Mouse (Mus musculus): ENCODE measurements around the gene Cxcl1. TPM values are rescaled to one million over a fixed set of nuclear protein-coding genes. Genes with fewer than 3 reads are reported as not detected.

The Cxcl1 gene
- total RNA-seq, 2 experiments from 2014 or later = 0.37 TPM; not detected in 1

DNA sequence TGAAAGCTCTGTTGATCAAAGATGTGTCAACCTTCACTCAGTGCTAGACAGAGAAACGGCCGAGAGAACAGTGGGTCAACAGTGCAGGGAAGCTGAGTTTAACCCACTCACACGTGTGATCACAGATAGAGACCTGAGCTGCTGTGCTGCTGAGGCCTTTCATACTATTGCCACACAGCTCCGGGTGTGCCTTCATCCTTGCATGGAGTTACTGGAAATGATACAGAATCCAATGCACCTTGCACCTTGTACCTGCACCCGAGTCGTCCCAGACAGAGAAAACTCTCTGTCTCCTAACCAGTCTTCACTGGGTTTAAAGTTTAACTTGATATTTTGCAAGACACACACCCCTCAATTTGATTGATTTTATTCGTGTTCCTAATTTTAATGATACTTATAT, 18.7 kb upstream of the Cxcl1 start:
- Histone ChIP-seq H3K4me3 (no peak overlapping the region), H3K27ac (no peak overlapping the region)
- TF ChIP-seq CTCF (IDR thresholded peaks at IDR 0.05) = no peak
- intact Hi-C loops (cut with DNase I) = no loop called here
- DNase-seq (ENCODE audit: extremely low spot score in 1 of 2, low spot score in 2 of 2) = no peak

DNA sequence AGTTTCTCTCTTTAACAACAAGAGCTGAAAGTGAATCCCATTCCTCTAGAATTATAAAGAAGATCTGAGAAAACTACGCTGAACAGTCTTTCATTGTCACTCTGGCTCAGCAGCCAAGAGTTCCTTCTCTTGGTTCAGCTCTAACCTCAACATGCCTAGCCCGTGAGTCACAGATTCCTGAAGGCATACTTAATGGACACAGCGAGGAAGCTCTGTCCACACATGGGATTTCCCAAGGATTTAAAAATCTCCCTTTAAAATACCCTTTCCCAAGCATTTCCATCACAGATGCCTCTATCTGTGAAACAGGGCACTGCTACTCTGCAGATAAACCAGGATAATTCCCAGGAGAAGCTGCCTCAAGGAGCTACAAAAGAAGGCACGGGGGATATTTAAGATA, 15.0 kb upstream of the Cxcl1 start:
- intact Hi-C loops (cut with DNase I) = no loop called here

DNA sequence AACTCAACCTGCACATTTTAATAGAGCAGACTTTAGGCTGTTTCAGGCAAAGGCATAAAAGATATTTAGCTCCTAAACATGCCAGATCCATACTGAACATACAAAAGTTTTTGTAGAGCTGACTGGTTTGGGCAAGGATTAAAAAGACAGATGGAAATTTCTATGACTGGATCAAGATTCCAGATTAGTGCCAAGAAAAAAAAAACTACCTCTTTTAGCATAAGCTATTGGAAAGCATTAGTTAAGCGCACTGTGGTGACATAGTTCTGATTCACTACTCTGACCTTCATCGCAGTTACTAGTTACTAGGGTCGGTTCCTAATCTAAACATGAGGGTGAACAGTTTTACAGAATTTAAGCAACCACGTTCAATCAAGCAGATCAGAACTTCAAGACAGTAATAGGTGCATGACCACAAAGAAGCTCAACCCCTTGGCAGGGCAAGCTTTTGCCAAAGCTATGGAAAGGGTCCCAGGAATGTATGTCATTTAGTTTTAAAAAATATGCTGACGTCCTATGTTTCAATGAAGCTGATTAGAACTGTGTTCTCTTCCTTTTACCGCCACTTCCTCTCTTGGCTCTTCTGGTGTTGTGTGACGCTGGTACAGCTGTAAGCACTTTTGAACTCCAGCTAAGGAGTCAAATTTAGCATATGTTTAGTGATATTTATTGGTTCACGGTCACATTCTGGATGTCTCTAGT, 14.4 kb upstream of the Cxcl1 start:
- intact Hi-C loops (cut with DNase I) = no loop called here
- H3K4me3 ChIP-seq = no peak overlapping the region
- H3K27ac ChIP-seq = no peak overlapping the region
- DNase-seq (ENCODE audit: extremely low spot score in 1 of 2, low spot score in 2 of 2) = no peak
- no peak for TF ChIP-seq CTCF (IDR thresholded peaks at IDR 0.05)

More for the DNA sequence above, 15.0 kb upstream of the Cxcl1 start:
- no peak overlapping the region for H3K27ac ChIP-seq
- no peak for DNase-seq (ENCODE audit: extremely low spot score in 1 of 2, low spot score in 2 of 2)
- H3K4me3 ChIP-seq = no peak overlapping the region
- TF ChIP-seq CTCF (IDR thresholded peaks at IDR 0.05) = peak; percentile 6

DNA sequence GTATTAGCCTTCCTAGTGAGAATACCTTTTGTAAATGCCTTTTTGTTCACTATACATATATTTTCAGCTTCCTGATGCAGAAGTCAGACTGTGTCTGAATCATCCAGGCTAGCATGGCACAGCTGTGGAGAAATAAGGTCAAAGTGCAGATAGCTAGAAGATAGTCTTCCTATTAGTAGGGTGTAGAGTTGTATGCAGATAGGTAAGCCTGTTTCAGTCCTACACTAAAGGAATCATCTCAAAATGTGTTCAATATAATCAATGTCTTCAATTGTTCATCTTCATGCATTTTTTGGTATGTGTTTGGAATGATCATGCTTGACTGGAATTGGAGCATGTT, 13.9 kb upstream of the Cxcl1 start:
- Histone ChIP-seq H3K27ac (no peak overlapping the region), H3K4me3 (no peak overlapping the region)
- intact Hi-C loops (cut with DNase I) = no loop called here
- TF ChIP-seq CTCF (IDR thresholded peaks at IDR 0.05) = no peak
- no peak for DNase-seq (ENCODE audit: extremely low spot score in 1 of 2, low spot score in 2 of 2)

DNA sequence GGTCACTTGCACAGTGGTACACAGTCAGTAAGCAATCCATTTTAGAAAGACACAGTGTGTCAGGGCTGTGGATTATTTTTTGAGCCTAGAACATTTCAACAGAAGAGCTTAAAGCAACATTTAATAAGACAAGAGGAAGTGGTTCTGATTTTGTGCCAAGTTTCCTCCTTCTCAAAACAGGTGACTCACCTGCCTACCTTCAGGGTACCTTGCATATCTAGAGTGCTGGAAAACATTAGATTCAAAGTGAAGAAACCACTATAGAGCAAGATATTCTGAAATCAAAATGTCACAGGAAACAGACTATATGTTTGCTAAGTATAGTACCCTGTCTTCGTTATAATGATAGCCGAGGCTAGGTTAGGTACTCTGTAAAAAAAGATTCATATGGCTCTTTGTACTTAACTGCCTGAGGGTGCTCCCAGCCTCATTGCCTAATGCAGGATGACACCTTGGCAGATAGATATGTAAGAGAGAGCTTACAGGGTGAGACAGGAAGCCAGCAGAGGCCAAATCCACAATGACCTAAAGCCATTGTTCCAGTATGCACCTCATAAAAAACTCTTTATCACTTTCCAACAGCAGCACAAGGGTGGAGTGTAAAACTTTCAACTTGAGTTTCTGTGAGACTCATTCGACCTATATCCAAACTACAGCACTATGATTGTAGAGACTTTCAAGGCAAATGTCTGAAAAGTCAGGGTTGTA, 11.6 kb upstream of the Cxcl1 start:
- DNase-seq (ENCODE audit: extremely low spot score in 1 of 2, low spot score in 2 of 2) = no peak
- Histone ChIP-seq H3K27ac (no peak overlapping the region), H3K4me3 (no peak overlapping the region)
- no peak for TF ChIP-seq CTCF (IDR thresholded peaks at IDR 0.05)
- intact Hi-C loops (cut with DNase I) = no loop called here

DNA sequence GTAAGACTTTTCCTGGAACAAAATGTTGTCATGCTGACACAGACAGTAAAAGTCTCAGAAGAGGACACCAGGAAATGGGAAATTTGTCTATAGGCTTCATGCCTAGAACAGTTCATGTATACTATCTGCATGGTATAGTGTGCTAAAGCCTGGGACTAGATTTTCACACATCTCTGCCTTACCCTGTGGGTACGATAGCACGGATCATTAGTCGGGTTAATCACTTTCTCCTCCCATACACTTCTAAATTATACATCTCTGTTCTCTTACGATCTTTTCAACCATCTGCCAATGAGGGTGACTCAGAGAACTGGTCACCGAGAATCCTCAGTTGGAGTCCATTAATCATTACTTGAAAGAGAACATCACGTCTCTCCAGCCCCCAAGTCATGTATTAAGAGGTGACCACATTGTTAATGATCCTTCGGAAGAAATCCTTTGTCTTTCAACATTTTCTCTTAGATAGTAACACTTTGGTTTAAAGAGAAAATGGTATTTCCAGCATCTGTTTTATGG, 10.6 kb upstream of the Cxcl1 start:
- intact Hi-C loops (cut with DNase I) = no loop called here
- no peak for TF ChIP-seq CTCF (IDR thresholded peaks at IDR 0.05)
- Histone ChIP-seq H3K27ac (no peak overlapping the region), H3K4me3 (no peak overlapping the region)
- DNase-seq (ENCODE audit: extremely low spot score in 1 of 2, low spot score in 2 of 2) = no peak

DNA sequence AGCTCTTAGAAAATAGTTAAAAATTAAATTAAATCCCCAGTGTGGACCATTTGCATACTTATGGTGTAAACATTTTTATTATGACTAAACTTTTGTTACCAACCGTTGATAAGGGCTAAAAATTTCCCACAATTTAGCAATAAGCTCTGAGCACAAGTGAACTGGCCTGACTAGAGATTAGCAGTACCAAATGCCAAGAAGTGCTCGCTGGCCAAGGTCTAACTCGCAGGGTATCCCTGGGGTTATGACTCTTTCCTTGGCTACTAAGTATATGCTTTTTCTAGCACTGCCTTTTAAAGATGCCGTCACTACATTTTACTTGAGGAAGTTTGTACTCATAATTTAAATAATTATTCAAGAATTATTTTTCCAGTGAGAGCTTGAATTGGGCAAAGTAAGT, 10.0 kb upstream of the Cxcl1 start:
- TF ChIP-seq CTCF (IDR thresholded peaks at IDR 0.05) = no peak
- H3K4me3 ChIP-seq = no peak overlapping the region
- DNase-seq (ENCODE audit: extremely low spot score in 1 of 2, low spot score in 2 of 2) = no peak
- intact Hi-C loops (cut with DNase I) = no loop called here
- H3K27ac ChIP-seq = no peak overlapping the region

DNA sequence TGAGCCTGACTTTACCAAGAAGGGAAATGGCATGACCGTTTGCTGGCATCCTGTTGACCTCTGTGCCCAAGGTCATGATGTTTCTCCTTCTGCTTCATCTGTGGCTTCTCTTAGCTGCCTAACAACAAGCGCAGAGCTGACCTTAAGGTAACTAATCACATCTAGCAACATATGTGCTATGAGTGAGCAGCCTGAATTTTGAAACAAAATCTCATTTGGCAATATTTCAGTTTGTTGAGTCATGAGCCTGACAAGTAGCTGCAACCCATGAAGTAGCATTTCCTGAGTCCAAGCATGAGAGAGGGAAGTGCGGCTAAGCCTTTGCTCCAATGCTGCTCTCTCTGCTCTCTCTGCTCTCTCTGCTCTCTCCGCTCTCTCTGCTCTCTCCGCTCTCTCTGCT, 9.4 kb upstream of the Cxcl1 start:
- Histone ChIP-seq H3K4me3 (no peak overlapping the region), H3K27ac (no peak overlapping the region)
- no peak for DNase-seq (ENCODE audit: extremely low spot score in 1 of 2, low spot score in 2 of 2)
- intact Hi-C loops (cut with DNase I) = no loop called here
- TF ChIP-seq CTCF (IDR thresholded peaks at IDR 0.05) = no peak

DNA sequence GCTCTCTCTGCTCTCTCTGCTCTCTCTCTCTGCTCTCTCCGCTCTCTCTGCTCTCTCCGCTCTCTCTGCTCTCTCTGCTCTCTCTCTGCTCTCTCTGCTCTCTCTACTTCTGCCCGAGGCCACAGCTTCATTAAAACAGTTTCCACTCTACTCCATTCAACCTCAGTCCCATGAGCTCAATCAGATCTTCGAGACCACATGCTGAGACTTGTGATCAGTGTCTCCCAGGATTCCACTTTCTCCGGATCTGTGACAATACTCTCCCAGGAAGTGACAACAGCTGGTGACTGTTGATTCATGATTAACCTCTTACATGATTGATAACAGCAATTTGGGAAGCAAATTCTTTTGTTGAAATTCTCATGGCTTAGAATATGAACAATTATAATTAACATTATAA, 8.9 kb upstream of the Cxcl1 start:
- no peak for TF ChIP-seq CTCF (IDR thresholded peaks at IDR 0.05)
- Histone ChIP-seq H3K27ac (no peak overlapping the region), H3K4me3 (no peak overlapping the region)
- no peak for DNase-seq (ENCODE audit: extremely low spot score in 1 of 2, low spot score in 2 of 2)
- intact Hi-C loops (cut with DNase I) = no loop called here

DNA sequence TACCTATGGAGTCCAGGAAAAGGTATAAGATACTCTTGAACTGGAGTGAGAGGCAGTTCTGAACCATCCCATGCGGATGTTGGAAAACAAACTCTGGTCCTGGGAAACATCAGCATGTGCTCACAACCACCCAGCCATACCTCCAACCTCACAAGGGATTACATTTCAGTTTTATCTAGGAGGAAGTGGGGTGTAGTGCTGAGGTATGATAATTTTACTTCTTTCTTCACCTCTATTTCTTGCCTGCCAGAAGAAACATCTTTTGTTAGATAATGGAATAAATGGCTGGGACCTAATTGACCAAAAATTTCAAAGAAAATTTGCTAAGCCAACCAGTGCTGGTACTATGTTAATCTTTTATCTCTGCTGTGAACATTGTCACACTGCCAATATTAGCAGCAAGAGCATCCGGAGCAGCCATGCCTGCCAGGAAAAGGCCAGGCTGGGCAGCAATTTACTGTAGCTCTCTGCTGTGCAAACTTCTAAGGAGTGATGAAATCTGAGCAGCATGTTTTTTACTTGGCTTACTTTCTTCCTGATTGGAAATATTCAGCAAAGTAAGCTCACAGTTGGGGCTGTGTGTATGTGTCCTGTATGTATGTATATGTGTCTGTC, 6.3 kb upstream of the Cxcl1 start:
- Histone ChIP-seq H3K4me3 (no peak overlapping the region), H3K27ac (no peak overlapping the region)
- no peak for DNase-seq (ENCODE audit: extremely low spot score in 1 of 2, low spot score in 2 of 2)
- no peak for TF ChIP-seq CTCF (IDR thresholded peaks at IDR 0.05)
- intact Hi-C loops (cut with DNase I) = no loop called here

DNA sequence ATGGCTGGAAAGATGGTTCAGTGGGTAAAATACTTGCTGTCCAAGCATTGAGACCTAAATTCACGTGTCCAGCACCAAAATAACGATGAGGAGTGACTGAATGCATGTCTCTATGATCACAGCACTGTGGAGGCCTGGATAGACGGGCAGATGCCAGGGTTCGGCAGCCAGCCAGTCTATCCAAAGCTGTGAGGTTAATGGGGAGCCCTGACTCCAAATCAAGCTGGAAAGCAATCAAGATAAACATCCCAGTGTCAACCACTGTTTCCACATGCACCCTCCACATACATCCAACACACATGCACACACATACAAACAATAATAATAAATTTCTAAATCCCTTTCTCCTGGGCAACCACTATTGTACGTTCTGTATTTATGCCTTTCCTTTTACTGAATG, 2.4 kb upstream of the Cxcl1 start:
- intact Hi-C loops (cut with DNase I) = no loop called here
- no peak for DNase-seq (ENCODE audit: extremely low spot score in 1 of 2, low spot score in 2 of 2)
- TF ChIP-seq CTCF (IDR thresholded peaks at IDR 0.05) = no peak
- Histone ChIP-seq H3K4me3 (no peak overlapping the region), H3K27ac (no peak overlapping the region)

DNA sequence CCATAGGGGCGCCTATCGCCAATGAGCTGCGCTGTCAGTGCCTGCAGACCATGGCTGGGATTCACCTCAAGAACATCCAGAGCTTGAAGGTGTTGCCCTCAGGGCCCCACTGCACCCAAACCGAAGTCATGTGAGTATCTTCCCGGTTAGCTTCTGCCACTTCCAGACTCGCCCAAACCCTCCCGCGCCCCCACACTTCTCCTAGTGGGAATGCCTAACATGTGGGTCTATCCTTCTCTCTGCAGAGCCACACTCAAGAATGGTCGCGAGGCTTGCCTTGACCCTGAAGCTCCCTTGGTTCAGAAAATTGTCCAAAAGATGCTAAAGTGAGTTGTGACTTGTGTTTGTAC, 398 bp downstream of the Cxcl1 start:
- Histone ChIP-seq H3K27ac (no peak overlapping the region), H3K4me3 (peak overlapping the region; percentile 36)
- intact Hi-C loops (cut with DNase I) = no loop called here
- no peak for TF ChIP-seq CTCF (IDR thresholded peaks at IDR 0.05)
- no peak for DNase-seq (ENCODE audit: extremely low spot score in 1 of 2, low spot score in 2 of 2)
